Comparison of ENCODE assay signal across 8 mouse cellular contexts in genomic region chr3:99885187-99885811, GRCm38 (mm10). TPM values are rescaled to one million over a fixed set of nuclear protein-coding genes. Genes with fewer than 3 reads are reported as not detected.
DNase-seq lines count a peak whose midpoint lies in the region; ATAC-seq lines count a peak whose summit lies in the region.

Spag17 (plus strand) TSS chr3:99885406.

- no peak for DNase-seq in hindbrain, embryonic 10.5 days (ENCODE audit: low spot score)
- DNase-seq in embryo, embryonic 11 days: peak; percentile 35
- DNase-seq in heart, postnatal 36 days: peak; percentile 8 to 15
- DNase-seq in retina, postnatal 1 day: peak; percentile 11
- no peak for DNase-seq in frontal cortex, postnatal 25 days (ENCODE audit: low spot score in 2 of 2)
- no peak for DNase-seq in urinary bladder, postnatal 10 days (ENCODE audit: low spot score)

- no peaks in the 10 kb centered on the region for H3K27me3 ChIP-seq in hindbrain, embryonic 13.5 days
- no peaks in the 10 kb centered on the region for H3K27me3 ChIP-seq in hindbrain, embryonic 10.5 days (ENCODE audit: insufficient read depth, poor library complexity, severe bottlenecking)
- H3K27me3 ChIP-seq in limb, embryonic 13.5 days: no peaks in the 10 kb centered on the region

- 0 out of 2 replicates have a peak, but pooled peaks cover 7% of the 10 kb centered on the region for H3K4me1 ChIP-seq in hindbrain, embryonic 13.5 days (replicated peaks)
- H3K4me1 ChIP-seq in hindbrain, embryonic 10.5 days (replicated peaks): 0 out of 2 replicates have a peak, but pooled peaks cover 5% of the 10 kb centered on the region
- peaks cover 19% of the 10 kb centered on the region for H3K4me1 ChIP-seq in limb, embryonic 13.5 days

- 43% methylated on average over 16 of the region's 16 CpGs for WGBS in hindbrain, embryonic 13.5 days
- WGBS in hindbrain, embryonic 10.5 days: 46% methylated on average over 16 of the region's 16 CpGs
- WGBS in limb, embryonic 13.5 days: 38% methylated on average over 16 of the region's 16 CpGs

- ATAC-seq in hindbrain, embryonic 13.5 days (ENCODE audit: low FRiP score): peak; percentile 66; the same call in 1 of the 2 replicates
- peak; percentile 57; the same call in 1 of the 2 replicates for ATAC-seq in limb, embryonic 13.5 days (ENCODE audit: low FRiP score, low read depth)

- H3K9ac ChIP-seq in hindbrain, embryonic 13.5 days: no peak within 1 kb of the TSS
- no peak within 1 kb of the TSS for H3K9ac ChIP-seq in limb, embryonic 13.5 days

- no peak within 1 kb of the TSS for H3K4me3 ChIP-seq in hindbrain, embryonic 13.5 days
- H3K4me3 ChIP-seq in hindbrain, embryonic 10.5 days: no peak within 1 kb of the TSS
- H3K4me3 ChIP-seq in limb, embryonic 13.5 days: no peak within 1 kb of the TSS

- H3K27ac ChIP-seq in hindbrain, embryonic 13.5 days: no peak within 1 kb of the TSS
- H3K27ac ChIP-seq in hindbrain, embryonic 10.5 days: no peak within 1 kb of the TSS
- no peak within 1 kb of the TSS for H3K27ac ChIP-seq in limb, embryonic 13.5 days

- intact Hi-C loops in heart, postnatal 36 days (cut with DNase I): no loop called here

- H3K36me3 ChIP-seq in hindbrain, embryonic 13.5 days: no peaks in the 10 kb centered on the region
- H3K36me3 ChIP-seq in hindbrain, embryonic 10.5 days: no peaks in the 10 kb centered on the region
- no peaks in the 10 kb centered on the region for H3K36me3 ChIP-seq in limb, embryonic 13.5 days

- H3K4me2 ChIP-seq in hindbrain, embryonic 13.5 days: no peak within 1 kb of the TSS
- H3K4me2 ChIP-seq in limb, embryonic 13.5 days (replicated peaks): peak within 1 kb of the TSS; percentile 16; the same call in 1 of the 2 replicates

- H3K9me3 ChIP-seq in hindbrain, embryonic 13.5 days: no peaks in the 10 kb centered on the region
- H3K9me3 ChIP-seq in hindbrain, embryonic 10.5 days: no peaks in the 10 kb centered on the region
- H3K9me3 ChIP-seq in limb, embryonic 13.5 days: no peaks in the 10 kb centered on the region

RNA-seq across cellular contexts. Expression of gene Spag17, which starts in this region (rescaled TPM):
- polyA plus RNA-seq in hindbrain, embryonic 13.5 days (2015; fragmentation: Nextera tagmentation; extraction: Ambion mirVana): 0.39 and 1.4 TPM in 2 replicates
- 0.20 and 0.51 TPM in 2 replicates for polyA plus RNA-seq in hindbrain, embryonic 10.5 days (2016; fragmentation: Nextera tagmentation; extraction: Ambion mirVana)
- total RNA-seq in heart, postnatal 36 days (2021): not detected
- 1.0 and 1.1 TPM in 2 replicates for polyA plus RNA-seq in limb, embryonic 13.5 days (2015; fragmentation: Nextera tagmentation; extraction: Ambion mirVana)

Comparison
In these comparisons a context has a peak if more than half of its experiments do, and no peak if none do; other contexts are left out.
1. Peak in DNase-seq in heart, postnatal 36 days; RNA of the gene not detected or under 1 TPM.
2. DNase-seq: peak in embryo, embryonic 11 days (single experiment) and retina, postnatal 1 day (single experiment); none in hindbrain, embryonic 10.5 days (single experiment), frontal cortex, postnatal 25 days (0 of 2) and urinary bladder, postnatal 10 days (single experiment).